ENCODE assay signal across 13 mouse cellular contexts in the genomic region with DNA sequence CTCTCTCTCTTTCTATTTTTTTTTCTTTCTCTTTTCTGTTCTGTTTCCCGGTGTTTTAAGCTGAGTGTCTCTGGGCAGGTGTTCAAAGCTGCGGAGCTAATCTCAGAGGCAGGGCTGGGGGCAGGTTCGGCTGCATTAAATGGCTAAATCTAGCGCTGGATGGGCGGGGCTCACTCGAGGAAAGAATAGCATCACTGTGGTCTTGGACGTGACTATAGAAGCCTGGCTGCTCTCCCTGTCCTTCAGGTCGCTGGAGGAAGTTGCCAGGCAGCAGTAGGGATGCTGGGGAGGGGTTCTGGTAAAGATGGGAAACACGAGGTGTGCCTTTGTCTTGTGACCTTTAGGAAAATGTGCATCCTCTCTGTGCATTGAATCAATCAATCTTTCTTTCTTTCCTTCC.
DNase-seq lines count a peak whose midpoint lies in the region; ATAC-seq lines count a peak whose summit lies in the region.
"Had no signal": no experiment of that assay in that cellular context is flagged by ENCODE, and none has a peak within 500 bp of the region (broad histone marks: within the 10 kb centered on the region; RNA-seq: fewer than 3 reads in every experiment).

No protein-coding gene starts in this region.

- 0 out of 2 replicates have a peak overlapping the region, but pooled peaks have one; percentile 31 for H3K27ac ChIP-seq in forebrain, embryonic 10.5 days
- H3K27ac ChIP-seq in forebrain, embryonic 12.5 days: no peak overlapping the region
- H3K27ac ChIP-seq: midbrain, embryonic 12.5 days; neural tube, embryonic 13.5 days; stomach, embryonic 15.5 days had no signal

- no peak overlapping the region for H3K4me3 ChIP-seq in forebrain, embryonic 10.5 days
- no peak overlapping the region for H3K4me3 ChIP-seq in forebrain, embryonic 12.5 days (replicated peaks)
- H3K4me3 ChIP-seq: midbrain, embryonic 12.5 days; neural tube, embryonic 13.5 days; stomach, embryonic 15.5 days had no signal

- WGBS in forebrain, embryonic 10.5 days: 33% methylated on average over 9 of the region's 9 CpGs
- 24% methylated on average over 9 of the region's 9 CpGs for WGBS in forebrain, embryonic 12.5 days

- H3K4me2 ChIP-seq in forebrain, embryonic 12.5 days: no peak overlapping the region
- H3K4me2 ChIP-seq: midbrain, embryonic 12.5 days; neural tube, embryonic 13.5 days; stomach, embryonic 15.5 days had no signal

- peaks cover 26% of the 10 kb centered on the region for H3K27me3 ChIP-seq in forebrain, embryonic 10.5 days (ENCODE audit: poor library complexity, severe bottlenecking)
- H3K27me3 ChIP-seq in forebrain, embryonic 12.5 days: 0 out of 2 replicates have a peak, but pooled peaks cover 4% of the 10 kb centered on the region
- H3K27me3 ChIP-seq: stomach, embryonic 15.5 days had no signal

- DNase-seq in forebrain, embryonic 10.5 days (ENCODE audit: extremely low spot score, low spot score): no peak
- peak; percentile 83 for DNase-seq in ES-CJ7 (ENCODE audit: low read depth, low spot score)
- DNase-seq in heart, adult 9 months (ENCODE audit: low spot score in 2 of 2): peak; percentile 20 to 44
- peak; percentile 56 for DNase-seq in right cerebral cortex, adult 18-20 months
- DNase-seq in spleen, adult 18-20 months: no peak
- DNase-seq in kidney, adult 18-20 months: no peak
- DNase-seq: retina, postnatal 1 day had no signal

- no peaks in the 10 kb centered on the region for H3K36me3 ChIP-seq in forebrain, embryonic 10.5 days (replicated peaks)
- no peaks in the 10 kb centered on the region for H3K36me3 ChIP-seq in forebrain, embryonic 12.5 days (replicated peaks)
- H3K36me3 ChIP-seq: midbrain, embryonic 12.5 days; neural tube, embryonic 13.5 days; stomach, embryonic 15.5 days had no signal

- no peak for ATAC-seq in forebrain, embryonic 12.5 days (ENCODE audit: low FRiP score)
- no peak for ATAC-seq in megakaryocyte, adult 5-6 weeks (ENCODE audit: poor library complexity, severe bottlenecking)
- ATAC-seq: intestine, embryonic 16.5 days had no signal

- no peak overlapping the region for H3K9ac ChIP-seq in forebrain, embryonic 12.5 days
- H3K9ac ChIP-seq: midbrain, embryonic 12.5 days; neural tube, embryonic 13.5 days; stomach, embryonic 15.5 days had no signal

- H3K9me3 ChIP-seq in forebrain, embryonic 10.5 days: no peaks in the 10 kb centered on the region
- H3K9me3 ChIP-seq in forebrain, embryonic 12.5 days: no peaks in the 10 kb centered on the region
- H3K9me3 ChIP-seq: midbrain, embryonic 12.5 days; neural tube, embryonic 13.5 days; stomach, embryonic 15.5 days had no signal

- H3K4me1 ChIP-seq in forebrain, embryonic 10.5 days: peaks cover 11% of the 10 kb centered on the region
- H3K4me1 ChIP-seq in forebrain, embryonic 12.5 days: peaks cover 6% of the 10 kb centered on the region
- H3K4me1 ChIP-seq: midbrain, embryonic 12.5 days had no signal

Comparison
In these comparisons a context has a peak if more than half of its experiments do, and no peak if none do; other contexts are left out.
1. DNase-seq: peak in ES-CJ7 (single experiment), heart, adult 9 months (2 of 2) and right cerebral cortex, adult 18-20 months (single experiment); none in forebrain, embryonic 10.5 days (single experiment), spleen, adult 18-20 months (0 of 2) and kidney, adult 18-20 months (single experiment).